Mouse (Mus musculus): ENCODE measurements around the gene Sox8.

Gene Sox8

DNA sequence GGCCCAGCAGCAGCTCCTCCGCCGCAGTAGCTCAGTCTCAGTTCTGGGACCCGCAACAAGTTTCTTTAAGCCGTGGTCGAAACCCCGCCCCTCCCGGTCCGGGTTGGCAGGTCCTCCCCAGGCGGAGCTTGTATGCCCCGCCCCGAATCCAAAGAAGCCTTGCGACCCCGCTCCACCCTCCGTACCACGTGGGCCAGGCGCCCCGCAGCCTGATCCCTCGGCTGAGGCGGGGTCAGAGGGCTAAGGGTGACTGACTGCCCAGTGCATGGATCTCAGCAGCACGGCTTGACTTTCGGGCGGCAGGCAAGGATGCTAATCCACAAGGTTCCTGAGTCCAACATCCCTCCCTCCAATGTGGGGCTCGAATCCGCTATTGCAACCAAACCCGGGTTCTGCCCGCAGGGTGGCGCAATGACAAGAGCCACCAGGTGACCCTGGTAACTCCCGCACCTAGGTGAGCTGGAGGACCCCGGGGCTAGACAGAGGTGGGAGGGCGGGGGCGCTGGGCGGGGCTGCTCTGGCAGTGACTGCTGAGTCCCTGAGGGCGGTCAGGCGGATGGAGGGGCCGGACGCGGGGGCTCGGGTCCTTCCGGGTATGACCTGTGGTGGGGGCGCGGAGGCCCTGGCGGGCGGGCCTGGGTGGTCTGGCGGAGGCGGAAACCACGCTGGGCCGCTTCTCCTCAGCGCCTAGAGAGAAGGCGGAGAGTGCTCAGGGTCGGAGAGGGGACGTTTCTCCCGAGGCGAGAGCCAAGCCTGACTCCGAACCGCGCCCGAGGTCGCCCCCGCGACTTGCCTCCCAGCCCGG is at the start of gene Sox8:
TSS of gene Sox8 (minus strand) at position 39 of the 805 bp plus-strand sequence.
- peak; percentile 65 to 72 for DNase-seq

DNA sequence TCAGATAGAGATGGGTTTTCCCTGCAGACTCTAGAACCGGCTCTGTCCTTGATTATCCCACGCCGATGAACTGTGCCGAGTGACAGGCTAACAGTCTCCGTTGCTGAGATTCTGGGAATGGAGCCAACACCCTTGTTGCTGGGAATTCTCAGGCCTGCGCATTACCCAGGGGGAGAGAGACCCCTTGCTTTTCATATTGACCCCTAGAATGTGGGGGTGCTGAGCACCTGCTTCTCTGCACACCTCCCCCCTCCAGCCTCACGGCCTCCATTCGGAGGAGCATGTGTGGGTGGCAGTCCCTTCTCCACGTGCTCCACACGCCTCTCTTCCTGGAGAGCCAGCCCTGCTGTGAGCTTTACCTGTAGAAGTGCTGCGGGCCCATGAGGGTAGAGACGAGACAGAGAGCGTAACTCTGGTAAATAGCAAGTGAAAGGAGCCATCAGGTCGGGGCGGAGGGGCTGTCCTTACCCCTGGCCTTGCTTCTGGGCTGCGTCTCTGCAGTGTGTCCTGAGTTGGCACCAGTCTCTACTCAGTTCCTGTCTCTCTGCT is 48.1 kb upstream of the Sox8 start:
- DNase-seq: peak; percentile 43 to 45

DNA sequence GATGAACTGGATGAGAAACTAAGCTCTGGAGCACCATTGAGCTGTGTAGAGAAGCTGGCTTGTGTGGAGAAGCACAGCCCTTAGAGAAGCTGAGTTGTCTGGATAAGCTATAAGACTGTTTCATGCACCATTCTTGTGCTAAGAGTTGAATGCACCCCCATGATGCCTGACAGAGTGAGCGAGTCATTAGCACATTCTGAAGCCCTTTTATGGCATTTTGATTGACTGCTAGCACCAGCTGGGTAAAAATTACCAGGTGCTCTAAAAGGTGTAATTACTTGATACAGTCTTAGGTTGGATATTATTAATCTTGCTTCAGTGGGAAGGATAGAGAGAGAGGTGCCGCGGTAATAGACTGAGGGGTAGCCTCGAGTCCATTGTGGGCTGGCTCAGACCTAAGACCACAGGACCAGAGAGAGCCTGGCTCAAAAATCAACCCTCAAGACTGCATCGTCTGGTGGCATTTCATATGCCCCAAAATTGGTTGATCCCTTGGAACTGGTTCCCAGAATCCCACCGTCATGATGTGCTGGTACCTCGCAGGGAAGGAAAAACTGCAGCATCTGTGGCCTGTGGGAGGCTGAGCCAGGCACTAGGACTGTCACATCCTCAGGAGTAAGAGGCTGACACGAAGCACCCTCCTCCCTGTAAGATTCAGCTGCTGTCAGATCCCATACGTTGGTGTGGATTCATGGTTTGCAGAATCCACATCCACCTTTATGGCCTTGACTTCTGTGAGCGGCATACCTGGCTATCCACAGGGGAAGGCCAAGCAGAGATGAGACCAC is 44.4 kb upstream of the Sox8 start:
- DNase-seq: no peak

DNA sequence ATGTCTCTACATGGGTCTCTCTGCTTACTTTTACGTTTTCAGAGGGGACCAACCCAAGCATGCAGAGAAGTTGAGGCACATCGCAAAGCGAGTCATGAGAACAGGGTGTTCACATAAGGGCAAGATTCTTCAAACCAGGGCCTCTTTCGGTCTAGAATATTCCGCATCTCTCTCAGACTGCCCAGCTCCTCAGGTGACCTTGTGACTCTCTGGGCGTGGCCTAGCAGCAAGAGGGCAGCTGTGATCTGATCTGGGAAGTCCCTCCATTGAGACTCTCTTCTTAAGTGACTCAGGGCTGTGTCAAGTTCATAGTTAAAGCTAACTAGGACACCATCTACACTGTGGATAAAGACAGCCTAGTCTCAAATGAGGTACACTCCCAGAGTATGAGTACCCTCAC is 42.8 kb upstream of the Sox8 start:
- no peak for DNase-seq

DNA sequence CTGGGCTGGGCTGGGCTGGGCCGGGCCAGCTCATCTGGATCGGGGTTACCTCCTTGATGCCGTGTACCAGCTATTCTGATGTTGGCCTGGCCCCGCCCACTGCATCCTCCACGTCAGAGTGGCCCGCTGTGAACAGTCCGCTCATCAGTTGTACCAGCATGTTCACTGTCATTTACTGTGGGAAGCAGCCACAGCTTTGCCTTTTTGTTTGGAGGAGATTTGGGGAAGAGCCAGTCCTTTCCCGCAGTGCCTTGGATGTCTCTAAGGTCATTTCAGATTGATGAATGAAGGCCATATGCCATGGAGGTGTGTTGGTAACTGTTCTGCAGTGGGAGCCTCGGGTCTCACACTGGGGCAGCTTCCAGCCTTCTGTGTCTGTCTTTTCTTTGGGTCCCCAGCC is 42.1 kb upstream of the Sox8 start:
- peak; percentile 52 to 56 for DNase-seq

DNA sequence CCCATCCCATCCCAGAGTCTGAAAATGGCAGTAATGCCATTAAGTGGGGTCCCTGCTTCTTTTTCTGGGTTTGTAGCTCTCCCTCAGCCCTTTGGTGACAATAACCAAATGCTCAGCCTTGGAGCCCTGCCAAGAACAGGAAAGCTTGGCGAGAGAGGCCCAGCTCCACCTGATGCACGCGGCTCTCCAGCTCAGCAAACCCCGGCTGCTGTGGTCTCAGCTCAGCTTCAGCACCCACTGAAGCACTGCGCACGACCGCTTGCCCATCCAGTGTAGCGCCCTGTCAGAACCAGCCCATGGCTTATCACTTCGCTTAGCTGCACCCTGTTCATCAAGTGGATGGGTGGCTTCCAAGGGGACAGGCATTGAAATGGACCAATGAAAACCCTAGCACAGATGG is 39.7 kb upstream of the Sox8 start:
- peak; percentile 73 to 74 for DNase-seq

DNA sequence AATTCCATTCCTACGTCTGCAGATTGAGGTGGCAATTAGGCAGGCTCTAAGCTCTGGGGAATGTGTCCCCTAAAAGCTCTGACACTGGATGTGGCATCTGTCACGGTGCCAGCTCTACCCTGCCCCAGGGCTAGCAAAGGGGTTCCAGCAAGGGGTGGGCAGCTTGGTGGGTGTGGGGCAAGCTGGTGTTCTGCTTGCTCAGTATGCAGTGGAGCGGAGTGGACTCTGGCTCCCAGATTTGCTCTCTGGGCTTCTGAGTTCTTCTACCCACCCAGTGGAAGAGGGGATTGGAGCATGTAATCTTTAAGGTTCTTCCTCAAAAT is 39.0 kb upstream of the Sox8 start:
- no peak for DNase-seq

DNA sequence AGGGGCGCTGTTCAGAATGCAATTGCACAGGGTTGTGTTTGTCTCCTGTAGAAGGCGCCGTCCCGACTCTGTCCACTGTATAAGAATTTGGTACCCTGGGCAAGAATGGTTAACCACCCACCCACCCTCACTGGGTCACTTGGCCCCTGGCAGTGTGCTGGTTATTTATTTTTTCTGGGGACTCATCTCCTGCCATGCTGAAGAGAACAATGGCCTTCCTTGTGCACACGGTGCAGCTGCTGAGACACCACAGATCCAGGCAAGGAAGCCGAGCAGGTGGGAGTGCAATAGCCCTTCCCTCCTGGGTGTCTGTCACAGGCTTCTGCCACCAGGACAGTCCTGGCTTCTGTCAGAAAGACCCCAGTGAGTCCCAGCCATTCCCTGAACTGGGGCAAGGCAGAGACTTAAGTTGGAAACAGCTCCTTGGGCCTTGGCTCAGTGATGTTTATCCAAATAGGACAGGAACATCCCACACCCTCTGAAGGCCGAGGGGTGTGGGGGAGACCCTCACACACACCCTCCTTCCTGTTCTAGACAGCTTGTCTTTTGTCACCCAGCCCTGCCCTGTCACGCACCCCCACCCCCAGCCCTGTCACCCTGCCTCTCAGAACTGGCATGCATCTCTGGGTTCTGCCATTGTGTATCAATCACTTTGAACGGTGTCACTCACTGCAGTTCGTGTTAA is 38.5 kb upstream of the Sox8 start:
- DNase-seq: no peak

DNA sequence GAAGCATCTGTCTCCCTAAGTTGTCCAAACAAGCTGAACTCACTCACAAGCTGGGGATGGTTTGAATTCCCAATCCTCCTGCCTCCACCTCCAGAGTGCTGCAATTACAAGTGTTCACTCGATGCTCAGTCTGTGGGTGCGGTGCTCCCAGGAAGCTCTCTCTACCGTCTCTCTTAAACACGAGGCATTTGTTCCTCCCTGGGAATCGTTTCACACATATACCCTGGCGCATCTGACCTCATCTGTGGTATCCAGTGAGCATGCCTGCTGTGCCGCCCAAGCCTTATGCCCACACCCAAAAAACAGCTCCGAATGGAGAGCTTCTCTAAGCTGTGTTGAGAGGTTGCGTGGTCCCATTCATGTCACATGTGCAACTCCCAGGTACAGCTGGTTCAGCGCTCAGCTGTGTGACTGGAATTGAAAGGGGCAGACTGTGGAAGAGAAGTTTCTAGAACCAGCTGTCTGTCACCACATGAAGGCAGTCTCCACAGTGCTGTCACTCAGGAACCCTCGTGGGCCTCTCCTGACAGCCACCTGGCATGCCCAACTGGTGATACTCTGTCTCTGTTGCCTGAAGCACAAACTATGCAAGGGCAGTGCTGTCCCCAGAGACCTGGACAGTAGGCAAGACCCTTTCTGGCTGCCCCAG is 37.8 kb upstream of the Sox8 start:
- DNase-seq: no peak

DNA sequence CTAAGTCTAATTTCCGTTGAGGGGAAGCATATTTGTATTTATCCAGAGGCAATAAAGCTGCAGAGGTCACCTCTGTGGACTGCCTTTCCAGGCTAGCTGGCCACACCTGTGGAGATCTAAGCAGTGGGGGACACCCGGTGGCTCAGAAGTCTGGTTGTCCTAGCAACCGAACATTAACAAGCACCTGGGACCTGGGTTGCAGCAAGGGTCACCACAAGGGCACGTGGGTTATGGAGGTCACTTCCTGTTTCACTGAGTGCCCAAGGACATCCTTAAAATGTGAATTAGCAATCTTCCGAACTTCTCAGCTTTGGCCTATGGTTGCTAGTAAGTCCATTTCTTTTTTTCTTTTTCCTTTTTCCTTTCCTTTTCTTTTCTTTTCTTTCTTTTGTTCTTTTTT is 33.7 kb upstream of the Sox8 start:
- DNase-seq: no peak

DNA sequence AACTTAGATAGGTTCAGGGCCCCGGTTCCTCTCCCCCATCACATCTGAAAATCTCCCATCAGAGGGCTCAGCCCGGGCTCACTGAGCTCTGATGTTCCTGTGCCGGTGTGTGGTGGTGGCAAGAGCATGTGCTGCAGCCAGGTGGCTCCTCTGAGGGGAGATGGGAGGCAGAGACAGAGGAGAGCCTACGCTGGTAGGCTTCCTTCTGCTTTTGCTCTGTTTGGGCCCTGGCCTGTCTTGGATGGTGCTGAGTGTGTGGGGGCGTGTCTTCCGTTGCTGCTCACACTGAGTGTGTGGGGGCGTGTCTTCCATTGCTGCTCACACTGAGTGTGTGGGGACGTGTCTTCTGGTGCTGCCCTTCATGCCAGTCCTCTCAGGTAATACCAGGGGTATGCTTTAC is 31.9 kb upstream of the Sox8 start:
- DNase-seq: no peak

DNA sequence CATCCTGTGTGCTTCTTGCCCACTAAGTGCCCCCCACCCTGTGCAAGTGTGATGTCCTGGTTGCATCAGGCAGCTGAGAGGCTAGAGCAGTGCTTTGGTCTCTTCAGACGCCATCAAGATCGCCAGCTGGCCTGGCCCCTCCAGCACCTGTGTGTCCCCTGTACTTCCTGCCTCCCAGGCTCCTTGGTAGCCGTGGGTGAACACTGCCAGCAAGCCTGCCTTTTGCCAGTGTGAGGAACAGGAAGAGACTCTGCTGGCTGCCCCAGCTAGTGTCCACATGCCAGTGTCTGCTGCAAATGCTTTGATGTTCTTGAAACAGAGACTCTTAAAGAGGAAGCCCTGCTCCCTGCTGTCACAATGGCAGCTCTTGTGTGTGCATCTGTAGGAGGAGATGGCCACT is 27.1 kb upstream of the Sox8 start:
- peak in 1 of 2 experiments; percentile 42 for DNase-seq

DNA sequence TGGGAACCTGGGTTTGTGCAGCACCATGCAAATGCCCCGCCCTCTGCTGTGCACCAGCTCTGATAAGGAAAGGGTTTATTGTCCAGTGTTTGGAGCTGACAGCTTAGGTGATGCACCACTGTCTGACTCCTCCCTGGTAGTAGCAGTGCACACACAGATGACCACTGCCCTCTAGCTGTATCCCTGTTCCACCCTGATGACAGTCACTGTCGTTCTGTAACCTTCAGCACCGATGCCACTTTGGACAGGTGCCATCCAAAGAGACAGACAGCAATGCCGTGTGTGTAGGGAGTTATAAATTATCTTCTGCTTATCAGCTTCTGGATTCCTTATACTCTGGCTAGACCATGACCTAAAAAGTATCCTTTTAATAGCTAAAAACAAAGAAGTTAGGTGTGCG is 25.0 kb upstream of the Sox8 start:
- no peak for DNase-seq

DNA sequence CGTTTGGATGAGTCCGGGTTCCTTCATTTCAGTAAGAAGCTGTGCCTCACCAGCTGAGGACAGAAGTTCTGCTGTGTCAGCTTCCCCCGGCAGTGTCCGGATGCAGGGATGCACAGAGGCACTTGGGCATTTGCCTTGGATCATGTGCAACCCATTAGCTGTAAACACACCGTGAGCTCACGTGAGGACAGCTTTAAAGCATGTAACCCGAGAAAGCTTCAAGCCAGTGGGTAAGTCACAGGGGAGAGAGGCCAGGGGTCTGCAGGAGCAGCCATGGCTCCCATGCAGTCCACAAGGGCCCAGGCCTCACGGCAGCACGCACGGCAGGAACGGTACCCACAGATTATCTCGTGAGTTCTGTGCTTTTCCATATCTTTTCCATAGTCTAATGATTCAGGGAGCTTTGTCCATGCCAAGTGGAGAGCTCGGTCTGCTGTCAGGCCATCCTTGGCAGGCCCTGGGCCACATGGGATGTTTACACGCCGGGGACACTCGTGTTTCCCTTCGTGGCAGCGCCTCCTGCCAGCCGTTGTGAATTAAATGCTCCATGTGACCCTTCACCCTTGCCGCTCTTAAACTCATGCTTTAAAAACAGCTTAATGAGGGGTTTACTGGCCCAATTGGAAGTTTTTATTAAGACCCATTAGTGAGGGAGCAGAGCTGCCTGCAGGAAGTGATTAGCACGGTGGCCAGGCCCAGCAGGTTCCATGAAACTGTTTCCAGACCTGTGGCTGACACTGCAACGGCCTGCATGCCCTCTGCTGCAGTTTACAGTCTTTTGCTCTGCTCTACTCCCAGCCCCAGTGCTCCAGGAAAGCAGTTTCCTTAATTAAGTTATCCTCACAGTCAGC is 23.1 kb upstream of the Sox8 start:
- DNase-seq: peak; percentile 24 to 27

DNA sequence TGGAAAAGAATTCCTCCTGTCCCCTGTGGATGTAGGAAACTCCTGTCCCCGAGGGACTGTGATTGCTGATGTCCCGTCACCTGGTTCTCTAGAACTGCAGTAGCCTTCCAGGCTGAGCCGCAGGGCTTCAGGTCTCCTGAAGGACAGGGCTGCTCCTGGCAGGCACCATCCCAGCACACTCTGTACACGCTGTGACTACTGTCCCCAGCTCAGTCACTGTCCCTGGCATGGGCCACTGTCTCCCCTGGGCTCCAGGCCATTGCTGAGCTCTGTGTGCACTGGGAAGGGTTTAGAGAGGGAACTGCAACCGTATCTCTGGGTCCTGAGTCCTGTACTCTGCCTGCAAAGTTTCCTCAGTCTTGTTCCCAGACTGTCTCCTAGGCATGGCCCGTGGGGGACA is 21.9 kb upstream of the Sox8 start:
- DNase-seq: peak in 1 of 2 experiments; percentile 30

DNA sequence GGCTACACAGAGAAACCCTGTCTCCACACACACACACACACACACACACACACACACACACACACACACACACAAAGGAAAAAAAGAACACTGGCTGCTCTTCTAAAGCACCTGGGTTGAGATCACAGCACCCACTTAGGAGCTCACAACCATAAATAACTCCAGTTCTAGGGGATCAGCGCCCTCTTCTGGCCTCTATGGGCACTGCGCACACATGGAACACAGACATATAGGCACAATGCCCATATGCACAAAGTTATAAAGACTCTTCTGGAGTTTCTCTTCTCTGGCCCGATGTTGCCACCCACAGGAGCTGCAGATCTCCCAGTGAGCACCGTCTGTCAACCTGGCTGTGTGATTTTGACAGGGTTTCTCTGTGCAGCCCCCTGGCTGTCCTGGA is 20.5 kb upstream of the Sox8 start:
- DNase-seq: no peak

DNA sequence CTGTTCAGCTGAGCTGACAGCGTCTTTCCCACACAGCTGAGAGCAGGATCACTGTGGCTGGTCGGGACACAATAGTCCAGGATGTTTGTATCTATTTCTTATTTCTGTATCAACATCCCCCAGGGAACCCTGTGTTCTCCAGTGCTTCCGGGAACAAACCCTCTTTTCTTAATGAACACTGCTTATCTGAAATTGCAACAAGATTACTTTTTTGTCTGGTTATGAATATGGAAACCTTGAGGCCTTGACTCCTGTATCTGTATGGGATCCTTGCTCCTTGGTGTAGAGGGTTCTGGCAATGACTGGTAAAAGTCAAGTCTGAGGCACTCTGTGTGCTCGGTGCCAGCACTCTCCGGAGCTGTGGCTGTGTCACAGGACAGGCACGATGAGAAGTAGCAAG is 19.6 kb upstream of the Sox8 start:
- no peak for DNase-seq

DNA sequence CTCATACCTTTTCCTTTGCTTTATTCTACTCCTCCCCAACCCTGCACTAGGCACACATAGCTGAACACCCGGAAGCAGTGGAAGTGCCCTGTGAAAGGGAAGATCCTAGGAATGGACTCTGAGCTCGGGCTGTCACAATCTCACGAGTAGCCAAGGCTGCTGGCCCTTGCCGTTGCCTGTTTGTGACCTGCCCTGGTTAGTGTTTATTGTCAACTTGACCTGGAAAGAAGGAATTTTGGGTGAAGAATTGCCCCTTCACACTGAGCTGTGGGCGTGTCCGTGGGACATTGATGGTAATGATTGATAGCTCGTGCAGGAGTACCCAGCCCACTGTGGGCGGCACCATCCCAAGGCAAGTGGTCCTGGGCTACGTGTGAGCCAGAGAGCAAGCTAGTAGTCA is 14.2 kb upstream of the Sox8 start:
- DNase-seq: no peak

DNA sequence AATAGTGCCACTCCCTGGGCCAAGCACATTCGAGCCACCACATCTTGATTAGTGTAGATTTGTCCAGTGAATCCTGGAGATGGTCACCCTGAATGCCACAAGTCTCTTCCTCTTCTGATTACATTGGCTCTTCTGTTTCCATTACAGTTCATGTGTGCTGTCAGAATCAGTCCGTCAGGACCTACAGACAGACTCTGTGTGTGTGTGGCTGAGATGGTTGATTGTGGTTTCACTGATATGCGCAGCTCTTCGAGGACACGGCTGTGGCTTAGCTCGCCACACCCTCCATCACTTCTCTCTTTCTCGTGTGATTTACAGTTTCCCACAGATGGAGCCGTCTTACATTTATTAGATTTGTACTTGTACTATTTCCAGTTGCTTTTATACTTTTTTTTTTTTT is 13.4 kb upstream of the Sox8 start:
- DNase-seq: no peak

DNA sequence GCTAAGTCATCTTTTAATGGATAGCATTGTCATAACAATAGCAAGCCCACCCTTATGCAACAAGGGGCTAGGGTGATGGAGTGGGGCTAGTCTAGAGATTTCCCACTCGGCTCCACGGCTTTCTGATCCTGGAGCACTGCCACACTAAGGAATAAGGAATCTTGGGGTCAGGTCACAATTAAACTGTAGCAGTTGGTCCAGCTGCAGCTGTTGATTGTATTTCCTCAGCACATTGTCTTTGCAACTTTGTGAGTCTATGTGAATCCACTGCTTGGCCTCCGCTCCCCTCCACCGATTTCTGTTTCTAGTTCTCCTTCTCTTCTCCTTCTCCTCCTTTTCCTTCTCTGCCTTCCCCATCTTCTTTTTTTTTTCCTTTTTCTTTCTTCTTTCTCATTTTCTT is 12.6 kb upstream of the Sox8 start:
- no peak for DNase-seq

DNA sequence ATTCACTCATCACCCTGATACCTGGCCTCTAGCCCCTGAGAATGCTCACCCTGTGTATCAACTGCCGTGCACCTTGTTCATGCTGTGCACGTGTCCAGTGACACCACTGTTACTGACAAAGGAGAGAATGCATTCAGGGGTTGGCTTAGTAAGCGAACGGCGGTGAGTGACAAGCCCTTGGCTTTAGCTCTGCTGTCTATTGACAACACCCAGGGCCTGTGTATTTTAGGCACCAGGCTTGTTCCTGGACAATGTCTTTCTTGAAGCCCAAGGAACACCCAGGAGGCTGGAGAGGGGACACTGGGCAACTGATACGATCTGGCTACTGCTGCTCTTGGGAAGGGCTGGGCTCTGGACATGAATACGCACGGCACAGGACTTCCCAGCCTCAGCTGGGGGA is 11.6 kb upstream of the Sox8 start:
- no peak for DNase-seq
